Mouse (Mus musculus) skeletal muscle tissue, adult 2 months (tissue): ENCODE measurements at regions not wholly inside any gene's neighbourhood (a gene's known extent, or its start where the extent isn't known, plus 50 kb on each side); places are given as distances from the start of the nearest gene placed in this dataset.
A peak's percentile ranks its signal among the peaks of the same experiment; 100 is the strongest.

Source experiments
- DNase-seq: peaks from one replicate; pipeline ENCODE4 v3.0.0-alpha.2; 2012; ENCODE audit warnings: low read depth, low spot score

DNA sequence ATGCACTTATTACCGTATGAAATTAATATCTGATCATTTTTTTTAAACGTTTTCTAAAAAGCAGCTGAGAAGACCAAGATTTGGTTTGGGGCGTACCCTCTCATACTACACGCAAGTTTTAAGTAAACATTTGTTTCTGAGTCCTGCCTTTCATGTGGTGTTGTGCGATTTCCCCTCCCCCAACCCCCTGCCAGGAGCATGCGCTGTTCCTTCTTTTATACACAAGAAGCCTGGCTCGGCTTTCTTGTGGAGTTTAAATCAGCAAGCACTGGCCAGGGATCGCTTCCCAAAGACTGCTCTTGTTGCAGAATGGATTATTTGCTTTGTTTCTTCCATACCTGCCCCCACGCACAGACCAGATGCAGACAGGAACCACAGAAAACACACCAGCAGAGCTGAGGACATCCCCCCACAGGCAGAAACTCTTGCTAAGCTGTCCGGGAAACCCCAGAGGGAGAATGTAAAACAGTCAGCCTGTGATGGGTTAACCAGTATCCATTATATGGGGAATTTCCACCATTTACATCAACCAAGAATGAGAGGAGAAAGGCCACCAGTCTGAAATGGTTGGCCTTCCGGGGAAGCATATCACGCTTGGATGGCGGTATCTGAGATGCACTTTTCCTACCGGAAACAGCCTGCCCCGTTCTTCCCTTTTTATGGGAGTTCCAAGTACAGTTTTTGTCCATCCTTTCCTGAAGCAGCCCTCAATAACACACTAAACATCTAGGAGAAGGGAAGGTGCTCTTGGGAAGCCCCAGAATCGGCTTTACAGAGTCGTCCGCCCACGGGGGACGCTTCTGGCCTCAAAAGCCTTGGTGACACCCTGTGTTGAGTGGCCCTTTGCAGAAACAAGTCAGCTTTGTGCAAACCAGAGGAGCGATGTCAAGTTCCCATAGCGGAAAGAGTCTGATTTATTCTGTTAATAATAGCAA lies 91.3 kb downstream of the Tomm20 start:
- DNase-seq: no peak

DNA sequence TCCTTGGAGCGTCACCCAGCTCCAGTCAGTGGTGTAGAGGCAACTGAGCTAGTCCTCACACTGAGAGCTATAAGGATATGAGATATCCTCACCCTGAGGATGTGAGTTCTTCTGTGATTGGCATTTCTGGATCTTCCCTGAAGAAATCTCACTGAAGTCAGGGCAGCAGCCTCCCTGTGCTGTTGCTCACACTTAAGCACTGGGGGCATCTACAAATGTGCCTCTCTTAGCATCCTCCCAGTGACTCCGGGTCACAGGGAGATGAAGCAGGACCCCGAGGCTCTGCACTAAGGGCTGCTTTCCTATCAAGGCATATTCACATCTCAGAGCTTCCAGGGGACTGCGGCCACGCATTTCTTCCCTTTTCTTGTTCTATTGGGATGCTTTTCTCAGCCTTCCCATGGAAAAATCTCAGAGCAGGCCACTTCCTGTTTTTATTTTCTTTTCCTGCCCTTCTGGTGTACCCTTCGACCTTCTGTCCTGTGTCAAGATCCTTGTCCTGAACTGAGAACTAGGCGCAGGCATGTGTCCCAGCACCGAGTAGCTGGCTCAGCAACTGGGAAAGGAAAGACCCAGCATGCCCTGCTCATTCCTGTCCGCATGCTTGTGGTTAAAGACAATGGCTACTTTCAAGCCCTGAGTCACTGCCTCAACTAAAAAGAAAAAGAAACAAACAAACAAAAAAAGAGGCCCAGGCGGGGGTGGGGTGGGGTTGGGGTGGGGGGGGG lies 92.8 kb downstream of the Tomm20 start:
- peak; percentile 68 for DNase-seq

DNA sequence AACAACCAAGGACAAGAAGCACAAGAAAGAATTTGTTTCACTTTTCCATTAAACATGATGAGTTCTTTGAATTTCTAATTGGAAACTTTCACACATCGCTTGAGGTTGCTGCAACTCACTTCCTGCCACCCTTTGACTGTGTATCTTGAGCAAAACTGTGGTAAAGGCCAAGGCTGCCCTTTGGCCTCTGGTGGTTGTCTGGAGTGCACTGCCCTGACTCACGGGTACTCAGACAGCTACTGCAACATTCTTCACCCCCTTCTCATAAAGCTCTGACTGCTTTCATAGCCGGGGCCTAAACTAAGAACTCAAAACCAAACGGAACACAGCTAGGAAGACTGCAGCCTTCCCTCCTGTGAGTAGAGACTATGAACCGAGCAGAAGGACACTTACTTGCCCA lies 93.5 kb downstream of the Tomm20 start:
- DNase-seq: no peak

DNA sequence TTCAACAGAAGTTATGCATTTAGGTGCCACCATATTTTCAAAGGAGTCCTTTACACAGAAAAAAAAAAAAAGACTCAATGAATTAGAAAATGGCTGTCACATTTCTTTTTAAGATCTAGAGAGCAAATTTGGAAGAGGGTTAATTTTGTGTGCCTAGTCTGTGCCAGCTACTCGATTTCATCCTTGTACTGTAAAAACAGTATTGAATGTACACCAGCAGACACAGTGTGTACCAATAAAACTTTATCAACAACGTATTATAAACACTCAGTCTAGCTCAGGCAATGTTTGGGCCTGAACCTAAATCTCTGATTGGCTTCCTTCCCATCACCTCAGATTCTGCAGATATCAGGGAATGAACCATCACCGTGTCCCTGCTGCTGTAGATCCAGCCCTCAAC lies 93.9 kb downstream of the Tomm20 start:
- no peak for DNase-seq

DNA sequence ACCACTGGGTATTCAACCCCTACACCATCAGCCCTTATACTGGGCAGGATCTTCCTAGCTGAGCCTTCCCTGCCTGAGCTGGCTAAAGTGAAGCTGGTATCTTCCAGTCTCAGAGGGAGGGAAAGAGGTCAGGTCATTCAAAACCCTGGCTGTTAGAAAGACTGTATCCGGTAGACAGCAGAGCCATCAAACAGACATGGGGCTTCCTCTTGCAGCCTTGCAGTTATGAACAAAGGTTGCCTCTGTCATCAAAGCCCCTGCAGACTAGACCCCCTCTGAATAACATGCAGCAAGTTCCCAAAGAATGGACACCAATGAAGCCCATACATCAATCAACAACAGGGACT lies 95.5 kb downstream of the Tomm20 start:
- no peak for DNase-seq

DNA sequence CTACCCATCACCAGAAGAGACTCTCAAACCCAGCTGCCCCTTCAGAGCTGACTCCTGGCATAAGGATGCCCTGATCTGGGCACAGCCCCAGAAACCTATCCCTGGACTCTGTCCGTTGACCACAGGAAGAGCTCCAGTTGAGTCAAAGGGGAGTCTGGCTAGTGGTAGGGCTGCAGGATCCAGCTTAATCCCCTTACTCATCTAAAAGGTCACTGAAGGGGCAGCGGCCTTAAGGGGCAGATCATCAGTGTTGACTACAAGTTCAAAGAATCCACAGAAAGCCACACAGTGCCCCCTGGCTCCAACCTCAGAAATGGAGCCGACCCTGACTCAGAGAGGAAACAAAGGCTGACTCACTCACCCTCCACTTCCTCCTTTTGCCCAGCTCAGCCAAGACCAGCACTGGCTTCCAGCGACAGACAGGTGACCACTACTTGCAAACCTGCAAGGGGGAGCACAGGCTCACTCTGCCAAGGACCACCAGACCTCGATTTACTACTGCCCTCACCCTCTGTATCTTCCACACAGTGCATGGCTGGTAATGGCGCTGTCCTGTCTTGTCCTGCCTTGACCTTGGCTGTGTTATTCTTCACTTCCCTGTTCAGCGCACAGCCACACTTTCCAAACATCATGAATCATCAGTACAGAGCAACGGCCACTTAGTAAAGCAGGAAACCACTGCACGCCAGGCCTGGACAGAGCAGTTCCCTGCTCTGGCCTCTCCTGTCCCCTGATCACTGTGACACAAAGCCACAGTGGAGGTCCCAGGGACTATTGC lies 96.0 kb downstream of the Tomm20 start:
- DNase-seq: peak; percentile 79

DNA sequence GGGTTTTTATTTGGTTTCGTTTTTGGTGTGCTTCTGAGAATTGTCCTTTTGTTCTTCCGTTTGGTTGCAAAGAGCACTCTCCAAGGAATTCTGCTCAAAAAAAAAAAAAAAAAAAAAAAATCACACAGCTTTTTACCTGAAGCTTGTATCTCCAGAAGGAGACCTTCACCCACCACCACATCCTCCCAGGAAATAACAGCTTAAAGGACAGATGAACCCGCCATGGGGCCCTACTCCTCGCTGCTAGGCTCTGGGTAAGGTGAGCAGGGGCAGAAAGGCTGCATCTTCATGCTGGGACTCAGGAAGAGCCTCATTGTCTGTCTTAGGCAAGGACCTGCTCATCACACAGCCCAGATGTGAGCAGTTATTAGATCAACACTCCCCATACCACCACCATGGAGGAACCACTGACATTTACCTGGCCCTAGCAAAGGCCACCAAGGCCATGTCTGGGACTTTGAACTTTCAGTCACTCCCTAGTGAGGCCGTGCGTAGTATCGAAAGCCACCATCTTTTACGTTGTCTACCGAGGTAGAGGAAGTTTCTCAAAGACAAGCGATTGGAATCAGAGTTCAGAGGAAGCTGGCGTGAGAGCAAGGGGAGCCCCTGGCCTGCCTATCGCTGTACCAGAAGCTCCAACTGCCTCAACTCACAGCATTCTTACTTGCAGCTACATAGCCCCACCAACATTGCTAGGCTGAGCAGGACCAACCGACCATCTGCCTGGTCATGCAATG lies 97.1 kb downstream of the Tomm20 start:
- DNase-seq: no peak

DNA sequence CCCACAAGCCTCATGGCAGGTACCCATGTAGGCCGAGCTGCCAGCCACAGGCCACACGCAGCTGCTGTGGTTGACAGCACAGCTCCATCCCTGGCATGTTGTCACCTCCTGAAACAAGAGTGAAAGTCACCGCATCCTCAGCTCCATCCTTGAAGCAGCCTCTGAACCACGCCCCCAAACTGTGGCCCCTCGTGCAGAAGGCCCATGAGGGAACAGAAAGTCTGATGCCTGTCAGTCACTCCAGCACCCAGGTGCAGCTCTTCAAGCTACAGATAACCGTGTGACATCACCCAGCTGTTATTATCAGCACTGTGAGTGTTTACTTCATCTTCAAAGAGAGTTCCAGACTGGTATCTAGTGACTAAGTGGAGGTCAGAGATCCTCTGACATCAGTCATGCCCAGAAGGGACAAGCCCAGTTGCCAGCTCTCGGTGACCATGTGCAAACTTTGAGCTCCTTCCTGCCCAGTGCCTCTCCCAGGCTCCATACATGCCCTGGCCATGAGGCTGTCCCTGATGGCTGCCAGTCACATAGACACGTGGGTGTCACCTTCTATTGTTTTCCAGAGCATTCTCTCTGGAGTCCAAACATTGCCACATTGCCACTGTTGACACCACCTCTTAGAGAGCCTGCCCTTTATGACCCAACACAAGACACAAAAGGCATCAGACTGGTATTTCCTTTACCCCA lies 97.8 kb downstream of the Tomm20 start:
- DNase-seq: no peak

DNA sequence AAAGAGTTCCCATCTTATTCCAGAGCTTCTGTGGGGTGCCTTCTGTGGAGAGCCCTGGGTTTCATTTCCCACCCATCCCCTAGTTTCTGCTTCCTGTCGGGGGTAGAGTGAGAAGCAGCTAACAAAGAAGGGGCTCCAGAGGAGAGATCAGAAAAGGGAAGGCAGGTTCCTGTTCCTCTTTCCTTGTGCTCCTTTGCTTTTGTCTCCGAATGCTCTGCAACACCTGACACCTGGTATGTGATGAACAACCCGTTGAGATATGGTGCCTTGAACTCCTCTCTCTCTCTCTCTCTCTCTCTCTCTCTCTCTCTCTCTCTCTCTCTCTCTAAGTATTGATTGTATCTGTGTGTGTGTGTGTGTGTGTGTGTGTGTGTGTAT lies 99.5 kb downstream of the Tomm20 start:
- DNase-seq: no peak

DNA sequence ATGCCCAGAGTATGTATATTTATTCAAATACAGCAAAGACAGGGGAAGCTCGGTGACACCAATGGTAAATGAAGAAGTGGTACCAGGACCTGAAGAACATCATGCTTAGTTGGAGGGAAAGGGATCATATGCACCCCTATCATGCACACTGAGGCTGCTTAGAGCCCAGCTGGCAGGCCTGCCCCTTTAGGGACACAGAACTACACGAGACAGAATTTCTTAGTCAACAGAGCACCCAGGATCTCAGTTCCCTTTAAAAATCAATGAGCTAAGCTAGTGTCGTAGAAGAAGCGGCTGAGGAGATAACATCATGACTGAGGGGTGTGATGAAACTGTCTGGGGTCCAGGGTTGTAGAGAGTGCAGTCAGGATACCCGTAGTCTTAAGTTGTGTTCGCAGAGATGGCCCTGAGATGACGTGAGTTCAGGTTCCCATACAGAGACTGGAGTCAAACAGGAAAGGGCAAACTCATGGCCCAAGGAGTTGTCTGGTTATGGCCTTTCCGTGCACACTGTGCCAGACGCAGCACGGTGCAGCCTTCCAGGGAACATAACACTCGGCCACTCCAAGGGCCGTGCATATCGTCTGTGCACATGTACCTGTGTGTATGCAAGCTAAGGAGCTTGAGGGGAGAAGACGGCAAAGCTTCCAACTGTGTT lies 100.0 kb downstream of the Tomm20 start:
- DNase-seq: no peak

DNA sequence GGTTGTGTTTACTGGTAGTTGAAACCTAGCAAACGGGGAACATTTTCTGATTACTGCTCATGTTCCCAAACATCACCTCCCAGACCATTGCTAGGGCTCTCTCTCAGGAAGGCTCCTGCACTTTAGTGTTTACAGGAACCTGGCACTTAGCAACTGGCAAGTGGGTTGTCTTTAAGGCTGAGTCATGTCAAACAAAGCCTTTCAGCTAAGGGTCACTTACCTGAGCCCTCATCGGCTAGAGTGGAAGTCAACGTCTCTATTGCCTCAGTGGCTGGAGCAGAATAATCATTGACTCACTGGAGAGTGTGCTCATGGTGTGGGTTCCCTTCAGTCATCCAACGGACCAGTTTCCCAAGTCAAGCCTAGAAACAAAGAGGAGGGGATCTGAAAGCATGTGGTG lies 101.0 kb downstream of the Tomm20 start:
- DNase-seq: no peak

DNA sequence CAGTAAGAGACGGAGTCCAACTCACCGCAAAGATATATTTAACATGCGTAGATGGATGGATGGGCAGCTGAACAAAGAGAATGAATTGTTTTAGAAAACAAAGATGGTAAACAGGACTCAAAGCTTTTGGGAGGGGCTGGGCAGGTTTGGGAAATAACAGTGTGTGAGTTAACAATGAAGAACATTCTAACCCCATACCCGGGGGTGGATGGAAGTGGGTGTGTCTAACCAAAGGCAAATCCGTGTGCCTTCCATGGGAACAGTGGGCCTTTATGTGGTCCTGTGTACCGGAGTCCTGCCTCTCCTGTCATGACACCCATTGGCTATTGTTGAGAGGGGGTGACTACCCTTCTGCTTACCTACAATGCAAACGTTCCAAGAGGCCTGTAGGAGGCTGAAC lies 104.5 kb downstream of the Tomm20 start:
- no peak for DNase-seq

DNA sequence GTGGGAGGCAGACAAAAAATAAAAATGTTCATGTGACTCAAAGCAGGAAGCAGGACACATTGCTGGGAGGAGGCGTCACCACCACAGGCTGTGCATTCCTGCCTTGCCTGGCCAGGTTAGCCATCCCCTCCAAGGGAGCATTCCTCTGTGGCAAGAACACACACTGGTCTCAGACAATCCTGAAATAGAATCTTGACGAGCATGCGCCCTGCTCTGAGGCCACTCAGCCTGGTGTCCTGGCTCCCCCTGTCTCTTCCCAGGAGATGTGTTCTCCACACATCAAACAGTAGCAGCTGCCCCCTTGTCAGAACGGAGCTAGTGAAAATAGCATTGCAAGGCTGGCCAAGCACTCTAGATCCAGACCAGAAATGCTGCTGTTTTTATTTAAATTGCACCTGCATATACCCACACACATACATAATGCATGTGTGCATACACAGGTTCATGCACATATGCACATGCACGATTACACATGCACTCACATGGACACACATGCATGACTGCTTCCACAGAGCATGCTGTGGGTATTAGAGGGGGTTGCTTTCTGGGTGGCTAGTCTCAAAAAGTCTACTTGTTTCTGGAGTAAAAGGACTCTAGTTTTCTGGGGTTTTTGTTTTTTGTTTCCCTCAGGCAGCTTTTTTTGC lies 105.8 kb downstream of the Tomm20 start:
- peak; percentile 88 for DNase-seq

DNA sequence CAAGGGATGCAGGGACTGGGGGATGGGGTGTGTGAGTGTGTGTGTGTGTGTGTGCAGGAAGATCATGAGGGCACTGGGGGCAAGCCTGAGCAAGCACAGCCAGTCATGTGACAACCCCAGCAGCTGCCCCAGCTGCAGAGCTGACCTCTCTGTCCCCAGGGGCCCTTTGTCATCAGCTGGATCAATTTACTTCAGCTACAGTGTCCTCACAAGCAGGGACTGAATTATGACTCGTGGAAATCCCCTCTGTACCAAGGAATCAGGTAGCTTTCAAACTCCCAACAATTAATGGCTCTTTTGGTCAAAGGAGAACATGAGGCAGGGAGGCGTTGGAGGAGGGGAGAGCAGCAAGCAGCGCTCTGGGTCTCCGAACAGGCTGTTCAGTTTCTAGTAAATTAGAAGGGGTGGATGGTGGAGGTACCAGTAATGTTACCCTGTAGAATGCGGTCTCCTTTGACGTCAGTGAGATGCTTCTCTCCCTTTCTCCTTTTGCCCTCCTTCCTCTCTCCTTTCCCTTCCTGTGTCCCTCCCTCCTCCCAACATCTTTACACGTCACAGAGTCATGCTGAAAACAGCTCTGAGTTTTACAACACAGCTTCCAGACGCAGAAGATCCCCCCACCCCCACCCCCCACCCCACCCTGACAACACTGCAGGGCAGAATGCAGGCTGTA lies 106.5 kb downstream of the Tomm20 start:
- DNase-seq: peak; percentile 76

DNA sequence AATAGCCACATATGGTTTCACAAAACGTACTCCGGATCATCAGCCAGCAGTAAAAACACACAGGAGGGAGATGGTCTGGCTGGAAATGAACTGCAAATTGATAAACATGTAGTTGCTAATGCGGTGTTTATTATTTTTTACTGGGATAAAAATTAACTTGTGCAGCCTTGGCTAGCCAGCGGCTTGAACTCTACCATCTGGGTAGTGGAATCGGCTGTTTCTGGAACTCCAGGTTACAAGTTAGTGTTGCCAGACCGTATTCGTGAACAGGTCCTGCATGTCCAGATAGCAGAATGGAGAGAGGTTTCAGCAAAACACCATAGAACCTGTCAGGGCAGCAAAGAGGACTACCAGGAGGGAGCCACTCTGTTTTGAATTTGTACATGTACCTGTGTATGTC lies 107.4 kb downstream of the Tomm20 start:
- no peak for DNase-seq

DNA sequence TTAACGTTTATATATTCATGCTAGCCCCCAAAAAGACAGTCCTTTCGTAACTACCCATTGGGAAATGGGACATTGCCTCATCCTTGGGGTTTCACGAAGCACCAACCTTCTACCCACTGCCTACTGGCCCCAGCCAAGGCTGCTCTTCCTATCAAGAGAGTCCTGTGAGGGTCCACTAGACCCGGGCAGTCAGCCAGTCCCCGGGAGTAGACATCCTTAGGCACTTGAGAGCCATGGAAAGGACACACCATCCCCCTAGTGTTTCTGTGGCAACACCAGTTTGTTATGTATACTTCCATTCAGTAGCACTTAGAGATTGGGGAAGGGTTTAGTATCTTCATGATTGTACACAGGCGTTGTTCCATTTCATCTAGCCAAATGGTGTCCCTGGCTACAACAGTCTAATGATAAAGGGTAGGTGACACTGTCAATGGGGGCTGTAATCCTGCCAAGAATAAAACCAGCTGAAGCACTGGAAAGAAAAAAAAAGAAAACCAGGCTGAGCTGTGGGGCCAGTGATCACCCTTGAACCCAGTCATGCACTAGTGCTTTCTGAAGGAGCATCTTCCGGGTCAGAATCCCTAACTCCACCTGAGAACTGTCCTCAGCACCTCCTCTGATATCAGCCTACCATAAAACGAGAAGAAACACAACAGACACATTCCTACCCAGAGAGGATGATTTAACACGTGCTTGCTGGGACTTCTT lies 108.2 kb downstream of the Tomm20 start:
- DNase-seq: no peak

DNA sequence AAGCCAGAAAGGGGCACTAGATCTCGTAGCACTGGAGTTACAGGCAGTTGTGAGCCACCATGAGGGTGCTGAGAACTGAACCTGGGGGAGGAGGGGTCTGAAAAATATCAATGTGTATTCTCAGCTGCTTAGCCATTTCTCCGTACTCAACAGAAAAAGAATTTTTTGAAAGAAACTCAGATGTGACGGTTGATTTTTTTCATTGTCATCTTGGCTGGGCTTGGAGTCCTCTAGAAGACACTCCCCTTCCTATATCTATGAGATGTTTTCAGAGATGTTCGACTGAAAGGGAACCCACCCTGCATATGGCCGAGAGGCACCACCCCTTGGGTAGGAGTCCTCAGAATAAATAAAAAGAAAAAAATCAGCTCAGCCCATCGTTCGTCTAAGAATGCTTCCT lies 110.1 kb downstream of the Tomm20 start:
- DNase-seq: no peak

DNA sequence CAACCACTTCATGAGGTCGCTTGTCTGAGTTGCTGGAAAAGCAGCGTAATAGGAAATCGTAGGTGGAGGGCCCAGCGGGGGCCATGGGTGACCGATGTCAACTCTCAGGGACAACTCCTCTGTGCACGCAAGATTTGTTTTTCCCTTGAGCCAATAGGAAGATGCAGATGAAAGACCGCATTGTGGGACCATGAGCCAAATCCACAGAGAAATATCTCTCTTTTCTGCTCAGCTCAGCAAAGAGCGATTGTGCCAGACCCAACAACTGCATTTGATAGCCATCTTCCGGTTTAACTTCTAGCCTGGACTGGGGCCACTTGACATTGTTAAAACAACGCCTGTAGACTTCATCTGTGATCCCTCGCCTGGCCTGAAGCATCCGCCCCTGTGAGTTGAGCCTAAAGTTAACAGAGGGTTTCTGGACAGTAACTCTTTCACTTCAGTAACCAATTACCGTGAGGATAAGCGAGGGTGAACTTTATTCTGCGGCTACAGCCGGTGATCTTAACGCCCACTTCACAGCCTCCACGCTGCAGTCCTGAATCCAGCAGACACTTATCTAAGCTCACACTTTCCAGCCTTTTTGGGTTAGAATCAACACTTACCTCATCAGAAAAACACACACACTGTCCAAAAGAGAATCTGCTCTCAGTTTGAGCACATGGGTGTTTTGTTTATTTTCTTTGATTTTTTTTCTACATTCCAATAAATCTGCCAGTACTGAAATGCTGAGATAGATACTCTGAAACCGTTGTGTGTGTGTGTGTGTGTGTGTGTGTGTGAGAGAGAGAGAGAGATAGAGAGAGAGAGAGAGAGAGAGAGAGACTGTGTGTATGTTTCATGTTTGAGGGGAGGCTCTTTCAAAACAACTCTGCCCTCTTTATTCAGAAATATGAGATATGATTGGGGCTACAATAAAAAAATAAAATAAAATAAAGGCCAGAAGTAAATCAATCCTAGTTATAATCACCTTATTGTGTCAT lies 111.9 kb downstream of the Tomm20 start:
- peak; percentile 54 for DNase-seq
